Comparison of ENCODE assay signal across 20 mouse cellular contexts in the genomic region with DNA sequence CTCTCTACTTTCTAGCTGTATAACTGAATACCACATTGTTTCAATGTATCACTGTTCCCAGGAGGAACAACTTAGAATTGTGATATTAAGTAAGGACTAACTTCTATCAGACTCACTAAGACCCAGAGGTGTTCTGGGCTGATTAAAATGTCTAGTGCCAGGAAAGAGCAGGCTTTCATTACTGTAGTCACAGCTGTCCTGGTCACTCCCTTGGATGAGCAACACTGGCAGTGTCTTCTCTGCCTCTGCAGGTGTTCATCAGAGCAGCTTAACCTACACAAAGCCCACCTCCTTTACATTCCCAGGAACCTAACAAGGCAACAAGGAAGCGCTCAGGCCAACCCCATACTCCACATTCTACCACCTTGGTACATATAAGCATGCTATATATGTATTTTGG.
"Had no signal": no experiment of that assay in that cellular context is flagged by ENCODE, and none has a peak within 500 bp of the region (broad histone marks: within the 10 kb centered on the region; RNA-seq: fewer than 3 reads in every experiment).

No protein-coding gene starts in this region.

- DNase-seq: kidney, postnatal 25 days; layer of hippocampus, adult 9-11 months; layer of hippocampus, postnatal 36 days; lung, adult 18-20 months; lung, postnatal 10 days; lung, postnatal 36 days; midbrain, embryonic 14.5 days; right cerebral cortex, postnatal 25 days; spleen, adult 18-20 months; thymus, postnatal 25 days had no signal

- H3K4me3 ChIP-seq: layer of hippocampus, adult 2 months; left cerebral cortex, adult 2 months; liver, embryonic 15.5 days; lung, embryonic 15.5 days; megakaryocyte, embryonic 14.5 days; neural tube, embryonic 12.5 days; neural tube, embryonic 15.5 days; stomach, embryonic 15.5 days had no signal

- H3K4me2 ChIP-seq: liver, embryonic 15.5 days; lung, embryonic 15.5 days; midbrain, embryonic 11.5 days; neural tube, embryonic 12.5 days; neural tube, embryonic 15.5 days; stomach, embryonic 15.5 days had no signal

- H3K4me1 ChIP-seq: neural tube, embryonic 12.5 days had no signal

- H3K27ac ChIP-seq: kidney, postnatal 0 days; layer of hippocampus, adult 2 months; left cerebral cortex, adult 2 months; liver, embryonic 15.5 days; lung, embryonic 15.5 days; neural tube, embryonic 12.5 days; neural tube, embryonic 15.5 days; stomach, embryonic 15.5 days had no signal

- H3K9ac ChIP-seq: liver, embryonic 15.5 days; lung, embryonic 15.5 days; neural tube, embryonic 12.5 days; neural tube, embryonic 15.5 days; stomach, embryonic 15.5 days had no signal

- H3K9me3 ChIP-seq: liver, embryonic 15.5 days; lung, embryonic 15.5 days; megakaryocyte, embryonic 14.5 days; neural tube, embryonic 12.5 days; neural tube, embryonic 15.5 days; stomach, embryonic 15.5 days had no signal

- H3K27me3 ChIP-seq: liver, embryonic 15.5 days; lung, embryonic 15.5 days; megakaryocyte, embryonic 14.5 days; neural tube, embryonic 12.5 days; neural tube, embryonic 15.5 days; stomach, embryonic 15.5 days had no signal
